Mouse (Mus musculus): ENCODE data around the gene Atg4d. TPM values are rescaled to one million over a fixed set of nuclear protein-coding genes. Genes with fewer than 3 reads are reported as not detected.
A peak's percentile ranks its signal among the peaks of the same experiment; 100 is the strongest.
"Not testable (repeated sequence)": the region's sequence is repeated elsewhere in the genome, so short reads cannot be mapped to it uniquely, and the experiment has no call there.

Atg4d gene
- 10 to 100 TPM; 33.4 to 38.7 TPM for total RNA-seq (2021)
- long read RNA-seq, experiment 1, full-length matches to known transcripts = 34 of 53 reads
- long read RNA-seq, experiment 1, partial matches to known transcripts = 5 of 53 reads
- long read RNA-seq, experiment 1, other reads (novel, unspliced or antisense) = 14 of 53 reads
- long read RNA-seq, experiment 2, full-length matches to known transcripts = 70 of 96 reads
- long read RNA-seq, experiment 2, partial matches to known transcripts = 11 of 96 reads
- long read RNA-seq, experiment 2, other reads (novel, unspliced or antisense) = 15 of 96 reads

DNA sequence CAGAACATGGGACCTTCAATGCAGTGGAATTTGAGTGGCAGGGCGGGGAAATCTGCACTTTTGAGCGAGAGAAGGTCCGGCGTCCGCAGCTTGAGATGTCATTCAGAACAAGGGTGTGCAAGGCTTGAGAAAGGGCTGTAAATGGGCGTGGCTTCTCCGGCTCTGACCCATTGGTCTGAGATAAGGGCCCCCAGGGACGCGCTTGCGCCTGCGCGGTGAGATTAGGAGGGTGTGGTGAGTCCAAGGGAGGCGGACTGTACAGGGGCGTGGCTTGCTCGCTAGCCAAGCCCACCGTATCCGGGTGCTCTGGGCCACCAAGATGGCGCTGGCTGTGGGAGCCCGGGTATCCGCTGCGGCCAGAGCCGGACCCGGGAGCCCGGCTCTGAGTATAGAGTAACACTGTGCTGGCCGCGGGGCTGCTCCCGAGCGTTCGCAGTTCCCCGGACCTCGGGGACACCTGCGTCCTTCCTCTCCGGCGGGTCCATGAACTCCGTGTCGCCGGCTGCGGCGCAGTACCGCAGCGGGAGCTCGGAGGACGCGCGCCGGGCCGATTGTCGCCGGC lies at the start of gene Atg4d:
Atg4d (plus strand) TSS at position 294 of the 562 bp plus-strand sequence.
- DNase-seq (ENCODE audit: low spot score in 2 of 2) = peak; percentile 94 to 98

GRCm38 (mm10) chr9:21216050-21216841 lies 48.8 kb upstream of the Atg4d start:
- DNase-seq (ENCODE audit: low spot score in 2 of 2) = no peak

GRCm38 (mm10) chr9:21219820-21220219 lies 45.3 kb upstream of the Atg4d start:
- no peak for DNase-seq (ENCODE audit: low spot score in 2 of 2)

GRCm38 (mm10) chr9:21220490-21221382 lies 44.4 kb upstream of the Atg4d start:
- DNase-seq (ENCODE audit: low spot score in 2 of 2) = peak; percentile 78 to 85

- no peak for DNase-seq (ENCODE audit: low spot score in 2 of 2)
These were observed 43.6 kb upstream of the Atg4d start for GRCm38 (mm10) chr9:21221383-21221929.

- not testable (repeated sequence) for DNase-seq (ENCODE audit: low spot score in 2 of 2)
These were observed 41.6 kb upstream of the Atg4d start for GRCm38 (mm10) chr9:21223490-21223889.

GRCm38 (mm10) chr9:21223906-21224305 lies 41.2 kb upstream of the Atg4d start:
- DNase-seq (ENCODE audit: low spot score in 2 of 2) = no peak

- DNase-seq (ENCODE audit: low spot score in 2 of 2) = no peak
These were observed 40.3 kb upstream of the Atg4d start for GRCm38 (mm10) chr9:21224576-21225414.

- DNase-seq (ENCODE audit: low spot score in 2 of 2) = no peak
These were observed 39.7 kb upstream of the Atg4d start for GRCm38 (mm10) chr9:21225415-21225758.

- no peak for DNase-seq (ENCODE audit: low spot score in 2 of 2)
These were observed 37.8 kb upstream of the Atg4d start for GRCm38 (mm10) chr9:21227342-21227741.

GRCm38 (mm10) chr9:21231551-21231950 lies 33.5 kb upstream of the Atg4d start:
- DNase-seq (ENCODE audit: low spot score in 2 of 2) = no peak

GRCm38 (mm10) chr9:21232867-21233266 lies 32.2 kb upstream of the Atg4d start:
- no peak for DNase-seq (ENCODE audit: low spot score in 2 of 2)

GRCm38 (mm10) chr9:21233366-21233765 lies 31.7 kb upstream of the Atg4d start:
- DNase-seq (ENCODE audit: low spot score in 2 of 2) = no peak

GRCm38 (mm10) chr9:21233805-21234204 lies 31.3 kb upstream of the Atg4d start:
- DNase-seq (ENCODE audit: low spot score in 2 of 2) = no peak

- DNase-seq (ENCODE audit: low spot score in 2 of 2) = no peak
These were observed 29.8 kb upstream of the Atg4d start for GRCm38 (mm10) chr9:21235341-21235740.

DNA sequence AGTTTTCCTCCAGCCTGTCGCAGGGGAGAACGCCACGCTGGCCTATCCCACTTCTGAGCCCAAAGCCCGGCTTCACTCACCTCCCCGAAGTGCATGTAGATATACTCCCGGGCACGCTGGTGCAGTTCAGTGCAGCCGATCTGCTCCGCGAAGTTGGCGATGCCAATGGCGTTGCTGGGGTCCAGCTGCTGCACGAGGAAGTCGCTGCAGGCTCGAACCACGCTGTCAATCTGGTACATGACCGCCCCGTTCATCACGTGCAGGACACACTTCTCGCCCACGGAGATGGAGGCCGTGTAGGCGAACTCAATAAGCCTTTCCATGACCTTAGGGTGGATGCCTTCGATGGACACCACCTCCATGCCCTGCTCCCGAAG lies 28.1 kb upstream of the Atg4d start:
- DNase-seq (ENCODE audit: low spot score in 2 of 2) = no peak

DNA sequence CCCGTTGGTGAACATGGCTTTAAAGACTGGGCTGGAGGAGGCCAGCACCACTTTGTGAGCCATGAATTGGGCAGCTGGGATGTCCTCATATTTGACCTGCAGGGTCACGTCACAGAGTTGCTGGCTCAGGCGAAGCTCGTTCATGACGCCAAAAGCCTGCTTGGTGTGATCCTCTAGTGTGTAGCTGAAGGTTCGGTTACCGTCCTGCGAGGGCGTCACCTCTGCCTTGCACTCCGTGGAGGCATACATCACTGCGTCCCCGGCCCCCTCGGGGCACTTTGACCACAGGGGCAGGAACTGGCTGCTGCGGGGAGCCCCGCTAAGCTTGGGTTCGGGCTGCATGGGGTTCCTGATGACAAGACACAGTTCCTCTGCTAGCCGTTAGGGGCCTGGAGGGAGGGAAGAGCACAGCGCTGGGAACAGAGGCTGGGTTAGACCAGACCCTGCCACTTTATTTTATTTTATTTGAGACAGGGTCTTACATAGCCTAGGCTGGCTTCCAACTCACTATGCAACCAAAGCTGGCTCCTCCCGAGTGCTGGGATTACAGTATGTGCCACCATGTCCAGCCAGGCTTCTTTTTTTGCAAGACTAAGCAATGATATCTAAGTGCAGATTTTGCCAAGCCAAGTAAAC lies 27.6 kb upstream of the Atg4d start:
- no peak for DNase-seq (ENCODE audit: low spot score in 2 of 2)

DNA sequence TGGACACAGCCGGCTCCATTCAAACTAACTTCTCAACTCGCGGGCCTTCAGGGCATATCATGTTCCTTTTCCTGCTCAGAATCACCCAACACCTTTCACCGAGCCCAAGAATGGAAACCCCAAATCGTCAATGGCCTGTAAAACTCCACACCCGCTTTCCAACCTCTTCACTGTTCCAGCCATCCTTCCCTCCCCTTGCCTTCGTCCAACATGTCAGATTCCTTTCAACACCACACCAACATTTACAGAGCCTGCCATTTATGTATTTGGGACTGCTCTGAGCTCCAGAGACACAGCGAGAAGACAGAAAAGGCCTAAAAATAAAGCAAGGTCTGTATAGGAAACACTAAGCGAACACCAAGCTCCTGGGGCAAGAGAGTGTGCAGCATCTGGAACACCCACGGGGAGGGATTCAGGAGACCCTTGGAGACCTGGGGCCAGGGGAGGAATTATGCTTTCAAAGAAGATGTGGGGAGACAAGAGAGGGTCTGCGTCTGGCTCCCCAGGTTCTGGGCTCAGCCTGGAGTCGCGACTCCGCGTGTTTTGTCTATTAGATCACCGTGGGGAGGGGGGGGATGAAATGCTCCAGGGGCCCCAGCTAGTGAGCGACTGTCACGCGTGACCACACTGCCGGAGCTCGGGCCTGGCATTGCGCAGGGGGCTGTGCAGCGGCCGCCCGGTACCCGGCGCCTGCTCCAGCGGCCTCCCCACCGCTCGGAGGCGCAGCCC lies 26.9 kb upstream of the Atg4d start:
- no peak for DNase-seq (ENCODE audit: low spot score in 2 of 2)
